Mouse (Mus musculus): ENCODE measurements around the gene Rhox2h. TPM values are rescaled to one million over a fixed set of nuclear protein-coding genes. Genes with fewer than 3 reads are reported as not detected.

The Rhox2h gene
- polyA plus RNA-seq, 1 experiment from 2014 or later, result not detected

Other genes starting within 250 kb of the Rhox2h start
- gene Rhox4b, start 240.8 kb downstream of the Rhox2h start, polyA plus RNA-seq (2014; fragmentation: Nextera tagmentation; extraction: Ambion mirVana), result not detected in 2 replicates
- not detected in 2 replicates for gene Rhox2c, start 219.6 kb downstream of the Rhox2h start, polyA plus RNA-seq (2014; fragmentation: Nextera tagmentation; extraction: Ambion mirVana)
- not detected in 2 replicates for gene Rhox3c, start 214.7 kb downstream of the Rhox2h start, polyA plus RNA-seq (2014; fragmentation: Nextera tagmentation; extraction: Ambion mirVana)
- not detected in 2 replicates for gene Rhox4c, start 192.9 kb downstream of the Rhox2h start, polyA plus RNA-seq (2014; fragmentation: Nextera tagmentation; extraction: Ambion mirVana)
- not detected in 2 replicates for gene Rhox2d, start 179.8 kb downstream of the Rhox2h start, polyA plus RNA-seq (2014; fragmentation: Nextera tagmentation; extraction: Ambion mirVana)
- gene Rhox4d, start 158.9 kb downstream of the Rhox2h start, polyA plus RNA-seq (2014; fragmentation: Nextera tagmentation; extraction: Ambion mirVana), result not detected in 2 replicates
- not detected in 2 replicates for gene Rhox2e, start 142.8 kb downstream of the Rhox2h start, polyA plus RNA-seq (2014; fragmentation: Nextera tagmentation; extraction: Ambion mirVana)
- gene Rhox3e, start 131.3 kb downstream of the Rhox2h start, polyA plus RNA-seq (2014; fragmentation: Nextera tagmentation; extraction: Ambion mirVana), result not detected in 2 replicates
- gene Rhox4e, start 115.9 kb downstream of the Rhox2h start, polyA plus RNA-seq (2014; fragmentation: Nextera tagmentation; extraction: Ambion mirVana), result not detected in 2 replicates
- gene Rhox2f, start 101.9 kb downstream of the Rhox2h start, polyA plus RNA-seq (2014; fragmentation: Nextera tagmentation; extraction: Ambion mirVana), result not detected in 2 replicates
- gene Rhox3f, start 92.3 kb downstream of the Rhox2h start, polyA plus RNA-seq (2014; fragmentation: Nextera tagmentation; extraction: Ambion mirVana), result not detected in 2 replicates
- not detected in 2 replicates for gene Rhox4f, start 65.6 kb downstream of the Rhox2h start, polyA plus RNA-seq (2014; fragmentation: Nextera tagmentation; extraction: Ambion mirVana)
- gene Rhox3g, start 44.7 kb downstream of the Rhox2h start, polyA plus RNA-seq (2014; fragmentation: Nextera tagmentation; extraction: Ambion mirVana), result not detected in 2 replicates
- not detected in 2 replicates for gene Rhox2g, start 29.8 kb downstream of the Rhox2h start, polyA plus RNA-seq (2014; fragmentation: Nextera tagmentation; extraction: Ambion mirVana)
- gene Rhox4g, start 21.9 kb downstream of the Rhox2h start, polyA plus RNA-seq (2014; fragmentation: Nextera tagmentation; extraction: Ambion mirVana), result not detected in 2 replicates
- gene Rhox3h, start 4.5 kb downstream of the Rhox2h start, polyA plus RNA-seq (2014; fragmentation: Nextera tagmentation; extraction: Ambion mirVana), result not detected in 2 replicates
- 13.7 and 16.5 TPM in 2 replicates for gene Rhox5, start 131.6 kb upstream of the Rhox2h start, polyA plus RNA-seq (2014; fragmentation: Nextera tagmentation; extraction: Ambion mirVana)
- not detected in 2 replicates for gene Rhox6, start 153.6 kb upstream of the Rhox2h start, polyA plus RNA-seq (2014; fragmentation: Nextera tagmentation; extraction: Ambion mirVana)
- not detected in 2 replicates for gene Rhox7a, start 158.4 kb upstream of the Rhox2h start, polyA plus RNA-seq (2014; fragmentation: Nextera tagmentation; extraction: Ambion mirVana)
- gene Rhox8, start 205.7 kb upstream of the Rhox2h start, polyA plus RNA-seq (2014; fragmentation: Nextera tagmentation; extraction: Ambion mirVana), result not detected in 2 replicates
- not detected in 2 replicates for gene Rhox7b, start 224.0 kb upstream of the Rhox2h start, polyA plus RNA-seq (2014; fragmentation: Nextera tagmentation; extraction: Ambion mirVana)
- gene Rhox9, start 228.5 kb upstream of the Rhox2h start, polyA plus RNA-seq (2014; fragmentation: Nextera tagmentation; extraction: Ambion mirVana), result not detected in 2 replicates

Measured in heart, embryonic 11.5 days (tissue).